Mouse (Mus musculus): ENCODE measurements around the gene Iqcf1.

- TF ChIP-seq MAX (IDR thresholded peaks at IDR 0.05) (no peak), CTCF (IDR thresholded peaks at IDR 0.05; ENCODE audit: control insufficient read depth, insufficient read depth, insufficient read length) (no peak), USF1 (IDR thresholded peaks at IDR 0.05; ENCODE audit: low read depth) (no peak), CEBPB (IDR thresholded peaks at IDR 0.05; ENCODE audit: low read depth) (no peak), MYOD1 (IDR thresholded peaks at IDR 0.05; ENCODE audit: control insufficient read depth, insufficient read length, low read depth) (no peak), FOSL1 (IDR thresholded peaks at IDR 0.05; ENCODE audit: insufficient read depth, low read length, poor library complexity, severe bottlenecking) (no peak), MYOG (IDR thresholded peaks at IDR 0.05; ENCODE audit: control insufficient read depth, extremely low read depth, insufficient read length) (no peak)
Measured at GRCm38 (mm10) chr9:106461641-106462429, 37.9 kb upstream of the Iqcf1 start.

Data from C2C12 (cell line).